Mouse (Mus musculus) thymus, postnatal 10 days (tissue): Measurements from ENCODE around the gene Ank2.
A peak's percentile ranks its signal among the peaks of the same experiment; 100 is the strongest.

Source experiments
- DNase-seq, 2 experiments: peaks; one replicate each; pipeline ENCODE4 v3.0.0; 2021; ENCODE audit warnings: low spot score in 2 of 2

Ank2 gene

DNA sequence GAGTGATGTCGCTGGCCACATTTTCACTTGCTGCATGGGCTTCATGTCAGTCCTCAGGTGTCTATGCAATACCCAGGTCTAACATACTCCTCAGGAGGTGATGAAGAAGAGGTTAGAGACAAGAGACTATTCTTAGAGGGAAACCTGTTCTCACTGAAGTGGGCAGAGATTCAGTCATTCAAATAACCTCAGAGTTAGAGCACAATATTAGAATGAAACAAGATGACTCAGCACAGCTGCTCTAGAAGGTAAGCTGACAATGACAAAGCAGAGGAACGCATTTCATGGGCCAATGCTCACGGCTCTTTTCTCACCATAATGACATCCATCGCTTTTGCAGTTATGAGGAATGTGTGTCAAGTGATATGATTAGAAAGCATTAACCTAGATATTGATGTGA, 475.2 kb downstream of the Ank2 start:
- no peak for DNase-seq

GRCm38 (mm10) chr3:127020167-127020566, 479.0 kb downstream of the Ank2 start:
- no peak for DNase-seq

- DNase-seq: no peak
Measured at GRCm38 (mm10) chr3:127019728-127020127, 479.4 kb downstream of the Ank2 start.

DNA sequence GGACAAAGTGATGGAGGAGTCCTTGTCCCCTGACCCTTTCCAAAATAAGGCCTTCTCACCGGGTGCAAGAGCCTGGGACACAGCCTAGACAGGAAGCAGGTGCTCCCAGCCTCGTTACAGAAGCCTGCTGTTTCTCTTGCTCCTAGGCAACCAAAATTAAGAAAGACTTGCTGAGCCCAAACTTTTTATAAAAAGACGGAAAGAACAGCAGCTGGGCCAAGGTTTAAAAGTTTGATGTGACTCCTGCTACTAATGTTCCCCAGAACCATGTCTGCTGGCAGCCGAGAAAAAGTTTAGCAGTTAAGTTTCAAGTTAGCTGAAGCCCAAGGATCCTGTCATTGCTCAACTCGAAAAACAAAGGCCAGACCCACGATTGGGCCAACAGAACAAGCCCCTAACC, 480.0 kb downstream of the Ank2 start:
- DNase-seq: no peak

DNA sequence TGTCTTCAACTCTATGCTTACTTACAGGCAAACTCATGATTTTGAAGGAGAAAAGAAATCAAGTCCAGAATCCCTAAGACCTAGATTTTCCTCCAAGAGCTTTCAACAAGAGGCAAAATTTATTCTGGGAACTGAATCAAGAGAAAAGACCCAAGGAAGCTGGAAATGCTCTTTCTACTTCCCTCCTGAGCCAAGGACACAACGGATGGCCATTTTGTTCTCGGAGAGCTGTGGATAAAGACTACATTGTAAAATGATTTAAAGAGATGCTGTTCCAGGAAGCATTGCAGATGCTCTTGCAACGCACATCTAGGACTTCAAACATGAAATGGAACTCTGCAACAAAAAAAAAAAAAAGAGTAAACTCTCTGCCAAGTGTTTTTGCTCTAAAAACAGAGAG, 481.6 kb downstream of the Ank2 start:
- DNase-seq: no peak

DNA sequence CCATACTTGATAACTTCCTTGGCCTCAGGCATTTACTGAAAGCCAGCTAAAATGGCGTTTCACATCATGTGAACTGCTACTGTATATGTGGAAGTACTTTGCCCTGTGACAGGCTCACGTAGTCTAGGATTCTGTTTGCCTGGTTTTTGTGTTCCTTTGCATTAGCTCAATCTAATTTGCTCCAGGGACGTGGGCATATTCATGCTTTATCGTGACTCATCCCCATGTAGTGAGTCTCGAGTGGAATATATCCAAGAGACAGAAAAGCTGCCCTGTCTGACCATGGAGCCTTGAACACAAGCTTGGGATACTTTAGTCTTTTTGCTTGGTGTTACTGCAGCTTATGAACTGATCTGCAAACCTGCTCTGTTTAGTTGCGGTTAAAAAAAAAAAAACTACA, 483.6 kb downstream of the Ank2 start:
- no peak for DNase-seq

DNA sequence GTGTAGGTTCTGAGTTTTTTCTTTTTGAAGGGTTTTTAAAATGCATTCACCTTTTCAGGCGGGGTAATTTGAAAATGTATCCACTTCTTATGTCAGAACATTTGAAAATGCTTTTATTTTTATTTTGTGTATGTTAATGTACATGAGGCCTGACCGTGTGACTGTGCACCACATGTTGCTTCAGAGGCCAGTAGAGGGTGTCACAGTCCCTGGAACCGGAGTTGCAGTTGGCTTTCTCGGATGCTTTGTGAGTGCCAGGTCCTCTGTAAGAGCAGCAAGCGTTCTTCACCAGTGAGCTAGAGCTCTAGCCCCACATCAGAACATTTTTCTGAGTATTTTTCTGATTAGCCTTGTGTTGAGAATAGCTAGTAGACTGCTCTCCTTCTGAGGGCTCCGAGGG, 484.0 kb downstream of the Ank2 start:
- no peak for DNase-seq

- DNase-seq: no peak
Measured at GRCm38 (mm10) chr3:127013976-127014375, 485.2 kb downstream of the Ank2 start.

DNA sequence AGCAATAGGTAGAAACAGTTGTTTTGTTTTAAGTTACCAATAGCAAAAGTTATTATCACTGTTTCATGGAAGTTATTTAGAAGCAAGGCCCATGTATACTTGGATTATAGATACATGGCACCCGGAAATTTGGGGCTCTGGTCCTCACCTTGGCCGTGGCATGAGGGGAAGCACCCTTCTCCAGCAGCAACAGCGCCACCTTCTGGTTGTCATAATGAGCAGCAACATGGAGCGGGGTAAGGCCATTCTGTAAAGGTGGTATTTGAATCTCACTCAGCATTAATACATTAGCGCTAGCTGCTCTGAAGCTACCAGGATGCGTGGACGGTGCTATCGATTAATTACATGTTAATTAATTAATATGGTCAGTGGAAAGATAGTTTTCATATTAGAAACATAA, 486.6 kb downstream of the Ank2 start:
- peak in 1 of 2 experiments; percentile 26 for DNase-seq

DNA sequence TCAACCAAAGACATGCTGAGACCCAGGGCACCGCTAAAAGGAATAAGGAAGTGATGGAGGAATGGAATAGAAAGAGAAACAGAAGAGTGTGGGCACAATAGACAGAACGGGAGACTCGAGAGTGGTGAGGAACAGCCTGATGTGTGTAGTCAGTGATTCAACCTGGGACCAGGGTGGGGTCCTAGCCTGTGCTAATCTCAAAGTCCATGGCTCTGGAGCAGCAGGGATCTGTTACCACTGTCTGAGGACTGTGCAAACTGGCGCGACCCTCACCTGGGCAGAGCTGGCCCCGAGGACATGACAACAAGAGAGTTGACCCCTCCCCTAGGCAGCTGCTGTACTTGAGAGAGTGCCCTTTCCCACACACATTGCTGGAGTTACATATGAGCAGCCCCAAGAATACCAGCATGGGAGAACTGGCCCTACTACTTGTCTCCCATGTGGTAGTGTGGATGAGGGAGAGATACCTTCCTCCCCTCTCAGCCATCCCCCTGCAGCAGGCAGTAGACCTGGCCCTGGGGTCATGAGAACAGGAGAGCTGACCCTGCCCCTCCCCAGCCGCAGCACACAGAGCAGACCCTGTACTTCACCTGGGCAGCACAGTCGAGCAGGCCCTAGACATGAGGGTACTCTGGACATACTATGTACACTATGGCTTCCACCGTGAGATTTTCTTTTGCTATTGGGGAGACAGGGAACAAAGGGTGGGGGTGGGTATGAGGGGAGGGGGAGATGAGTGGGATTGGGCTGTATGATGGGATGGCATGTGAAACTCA, 493.1 kb downstream of the Ank2 start:
- no peak for DNase-seq

- DNase-seq: no peak
Measured at GRCm38 (mm10) chr3:127004860-127005633, 494.1 kb downstream of the Ank2 start.

GRCm38 (mm10) chr3:127003946-127004345, 495.2 kb downstream of the Ank2 start:
- no peak for DNase-seq

- no peak for DNase-seq
Measured at GRCm38 (mm10) chr3:126998742-126999112, 500.4 kb downstream of the Ank2 start.

DNA sequence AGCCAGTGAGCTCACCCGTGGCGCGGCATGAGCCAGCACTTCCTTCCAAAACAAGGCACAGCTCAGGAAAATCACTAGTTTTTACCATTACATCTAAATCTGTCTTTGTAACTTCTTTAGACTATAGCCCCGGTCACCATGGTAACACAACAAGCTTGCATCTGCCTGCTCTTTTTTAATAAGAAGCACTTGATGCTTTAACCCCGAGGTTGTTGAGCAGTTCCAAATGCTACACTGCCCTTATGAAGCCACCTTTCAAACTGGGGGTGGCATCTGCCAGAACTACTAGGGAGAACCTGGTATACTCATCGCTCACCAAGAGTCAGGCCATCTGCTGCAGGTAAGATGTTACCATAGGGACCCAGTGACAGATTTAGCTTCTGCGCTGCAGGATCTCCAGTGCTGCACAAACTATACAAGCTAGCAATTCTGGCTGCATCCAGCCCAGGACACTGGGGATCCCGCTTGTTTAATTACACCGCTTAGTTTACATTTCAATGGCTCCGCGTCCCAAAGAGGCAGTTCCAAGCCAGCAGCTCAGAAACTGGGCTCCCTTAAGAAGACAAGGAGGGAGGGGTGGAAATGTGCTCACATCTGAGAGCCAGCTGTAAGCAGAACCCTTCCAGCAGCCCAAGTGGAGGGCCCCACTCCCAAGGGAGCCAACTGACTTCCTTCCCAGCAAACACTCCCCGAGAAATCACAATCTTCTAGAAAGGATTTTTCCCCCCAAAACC, 501.0 kb downstream of the Ank2 start:
- no peak for DNase-seq

DNA sequence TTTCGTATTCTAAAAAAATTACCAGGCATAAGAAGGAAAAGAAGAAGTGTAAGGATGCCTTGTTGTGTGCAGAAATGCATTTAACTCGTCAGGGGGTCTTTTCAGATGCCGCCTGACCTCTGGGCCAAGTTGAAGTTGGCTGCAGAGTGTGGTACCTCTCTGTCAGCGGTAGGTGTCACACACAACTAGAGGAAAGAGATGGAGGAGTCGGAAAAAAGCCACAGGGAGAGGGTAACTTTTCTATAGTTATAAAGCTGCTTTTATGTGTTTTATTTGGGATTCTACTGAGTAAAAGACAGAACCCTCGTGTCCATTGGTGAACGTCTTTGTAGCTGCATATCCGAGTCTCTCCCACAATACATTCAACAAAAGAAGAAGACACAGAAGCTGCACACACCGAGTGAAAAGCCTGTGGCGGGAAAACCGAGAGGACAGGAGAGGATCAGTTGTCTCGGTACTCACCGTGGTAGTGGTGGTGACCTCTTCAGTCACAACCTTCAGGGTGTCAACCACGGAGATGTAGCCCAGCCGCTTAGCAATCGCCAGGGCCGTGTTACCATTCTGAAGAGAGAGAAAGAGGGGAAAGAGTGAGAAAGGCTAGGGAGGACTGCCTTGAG, 501.7 kb downstream of the Ank2 start:
- DNase-seq: no peak

DNA sequence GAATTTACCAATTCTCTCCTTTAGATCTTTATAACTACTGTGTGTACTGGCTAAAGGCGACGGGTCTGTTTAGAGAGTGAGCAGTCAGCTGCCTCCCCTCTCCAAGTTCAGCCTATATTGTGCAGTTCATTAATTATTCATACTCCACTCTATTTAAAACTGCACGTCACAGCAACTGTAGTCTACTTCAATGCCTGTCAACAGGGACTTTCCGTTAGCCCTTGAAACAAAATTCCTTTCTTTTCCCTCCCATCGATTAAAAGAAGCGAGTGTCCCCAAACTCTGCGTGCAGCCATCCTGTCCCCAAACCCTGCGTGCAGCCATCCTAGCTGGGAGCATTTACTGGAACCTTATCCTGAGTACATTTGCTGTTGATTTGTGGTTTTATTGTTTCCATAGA, 502.4 kb downstream of the Ank2 start:
- DNase-seq: no peak

DNA sequence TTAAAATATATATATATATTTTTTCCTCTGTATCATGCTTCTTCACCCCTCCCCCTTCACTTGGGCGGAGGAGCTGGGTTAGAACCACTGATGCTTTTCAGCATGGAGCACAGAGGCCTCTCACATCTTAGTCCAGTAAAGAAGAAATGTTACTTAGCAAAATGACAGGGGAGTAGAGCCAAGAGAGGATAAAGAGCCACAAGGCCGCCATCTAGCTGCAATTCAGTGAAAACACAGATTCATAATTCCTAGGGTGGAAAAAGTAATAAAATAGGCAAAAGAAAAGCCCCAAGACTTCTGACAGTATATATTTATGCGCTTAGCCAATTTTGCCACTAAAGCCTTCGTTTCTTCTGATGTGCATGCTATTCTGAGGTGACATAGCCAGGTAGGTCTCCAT, 503.2 kb downstream of the Ank2 start:
- DNase-seq: no peak

- no peak for DNase-seq
Measured at GRCm38 (mm10) chr3:126994149-126994548, 505.0 kb downstream of the Ank2 start.

- no peak for DNase-seq
Measured at GRCm38 (mm10) chr3:126989936-126990335, 509.2 kb downstream of the Ank2 start.

DNA sequence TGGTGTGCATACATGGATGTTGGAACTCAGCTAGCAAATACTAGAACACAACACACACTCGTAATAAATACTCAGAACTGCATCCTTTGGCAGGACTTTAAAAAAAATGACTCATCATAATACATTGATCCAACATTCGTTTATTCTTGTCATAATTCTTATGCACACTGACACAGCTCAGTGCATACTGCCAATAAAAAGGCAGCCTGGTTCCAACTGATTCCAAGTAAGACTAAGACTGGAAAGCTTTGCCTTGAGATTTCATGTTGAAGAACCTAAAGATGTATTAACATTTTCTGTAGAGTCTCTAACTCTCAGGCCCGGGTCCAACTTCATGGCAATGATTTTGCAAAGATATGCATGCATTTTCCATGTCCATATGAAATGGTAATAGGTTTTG, 512.5 kb downstream of the Ank2 start:
- no peak for DNase-seq

DNA sequence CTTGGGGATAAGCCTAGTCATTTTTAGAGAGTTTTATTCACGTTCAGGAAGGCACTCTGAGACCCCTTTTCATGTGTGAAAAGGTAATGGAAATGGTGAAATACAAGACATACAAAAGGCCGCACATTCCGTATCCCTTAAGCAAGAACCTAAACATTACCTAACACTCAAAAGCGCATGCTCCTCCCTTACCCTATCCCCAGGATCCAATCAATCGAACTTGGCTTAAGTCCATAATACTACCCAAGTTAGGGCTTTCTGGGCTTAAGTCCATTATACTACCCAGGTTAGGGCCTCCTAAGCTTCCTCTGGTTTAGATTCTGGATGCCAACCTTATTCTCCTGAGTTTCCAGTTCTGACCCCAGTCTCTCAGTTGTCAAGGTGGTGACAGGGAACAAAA, 516.3 kb downstream of the Ank2 start:
- no peak for DNase-seq

DNA sequence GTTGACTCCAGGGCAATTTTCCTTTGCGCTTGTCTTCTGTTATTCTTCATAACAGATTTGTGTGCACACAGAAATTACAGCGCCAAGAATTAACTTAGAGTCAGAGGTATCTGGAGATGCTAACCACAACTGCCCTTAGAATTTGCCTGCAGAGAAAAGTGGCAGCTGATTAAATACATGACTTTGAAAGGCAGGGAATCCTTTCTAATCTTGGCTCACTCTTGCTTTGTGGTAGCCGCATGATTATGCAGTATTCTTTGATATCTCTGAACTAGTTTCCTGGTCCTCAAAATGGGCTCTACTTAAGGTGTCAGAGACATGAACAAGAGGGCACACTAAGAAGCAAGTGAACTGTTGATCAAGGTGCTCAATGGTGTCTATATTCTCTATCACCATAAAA, 518.0 kb downstream of the Ank2 start:
- no peak for DNase-seq
